Mouse (Mus musculus) erythroblast, embryonic 14.5 days (primary cell): ENCODE data around the gene Kcnj4.

Experiments
- GATA1 ChIP-seq: IDR thresholded peaks from 2 replicates; pipeline ENCODE4 v1.6.1; 2012; ENCODE audit warnings: low read length, inconsistent platforms, mixed read lengths
- TAL1 ChIP-seq: IDR thresholded peaks from 3 replicates; pipeline ENCODE4 v1.6.1; 2012; ENCODE audit warnings: low read length, inconsistent platforms, mixed read lengths

GRCm38 (mm10) chr15:79518571-79518970, 13.5 kb upstream of the Kcnj4 start:
- TF ChIP-seq GATA1 (no peak), TAL1 (no peak)
